Mouse (Mus musculus): ENCODE measurements at regions not wholly inside any gene's neighbourhood (a gene's known extent, or its start where the extent isn't known, plus 50 kb on each side); places are given as distances from the start of the nearest gene placed in this dataset.
A peak's percentile ranks its signal among the peaks of the same experiment; 100 is the strongest.

DNA sequence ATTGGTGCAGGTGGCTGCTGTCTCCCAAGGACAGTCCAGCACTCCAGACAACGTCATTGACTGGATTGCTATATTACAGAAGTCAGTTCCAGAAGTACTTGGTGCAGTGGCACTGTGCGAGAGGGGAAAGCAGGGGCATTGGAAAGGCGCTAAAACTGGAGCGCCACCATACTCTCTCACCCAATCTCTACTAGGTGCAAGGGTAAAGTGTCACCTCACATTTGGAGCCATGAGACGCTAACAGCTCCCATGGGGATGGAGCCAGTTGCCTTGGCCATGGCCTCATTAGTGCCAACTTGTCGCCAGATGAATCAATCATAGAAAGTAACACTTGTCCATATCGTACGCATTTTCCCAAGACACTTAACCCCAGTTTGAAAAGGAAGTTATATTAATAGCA is 1617.2 kb upstream of the Gulo start:
- 88% methylated on average over 8 of the region's 8 CpGs for WGBS
- Histone ChIP-seq H3K4me3 (no peak overlapping the region), H3K4me2 (no peak overlapping the region), H3K9ac (no peak overlapping the region), H3K36me3 (no peaks in the 10 kb centered on the region), H3K9me3 (replicated peaks) (no peaks in the 10 kb centered on the region), H3K4me1 (replicated peaks) (peaks cover 3% of the 10 kb centered on the region; the same call in 1 of the 2 replicates), H3K27ac (no peak overlapping the region), H3K27me3 (no peaks in the 10 kb centered on the region)
- ATAC-seq (replicated peaks; ENCODE audit: insufficient number of reproducible peaks, insufficient read depth, low FRiP score, low read depth) = no peak

DNA sequence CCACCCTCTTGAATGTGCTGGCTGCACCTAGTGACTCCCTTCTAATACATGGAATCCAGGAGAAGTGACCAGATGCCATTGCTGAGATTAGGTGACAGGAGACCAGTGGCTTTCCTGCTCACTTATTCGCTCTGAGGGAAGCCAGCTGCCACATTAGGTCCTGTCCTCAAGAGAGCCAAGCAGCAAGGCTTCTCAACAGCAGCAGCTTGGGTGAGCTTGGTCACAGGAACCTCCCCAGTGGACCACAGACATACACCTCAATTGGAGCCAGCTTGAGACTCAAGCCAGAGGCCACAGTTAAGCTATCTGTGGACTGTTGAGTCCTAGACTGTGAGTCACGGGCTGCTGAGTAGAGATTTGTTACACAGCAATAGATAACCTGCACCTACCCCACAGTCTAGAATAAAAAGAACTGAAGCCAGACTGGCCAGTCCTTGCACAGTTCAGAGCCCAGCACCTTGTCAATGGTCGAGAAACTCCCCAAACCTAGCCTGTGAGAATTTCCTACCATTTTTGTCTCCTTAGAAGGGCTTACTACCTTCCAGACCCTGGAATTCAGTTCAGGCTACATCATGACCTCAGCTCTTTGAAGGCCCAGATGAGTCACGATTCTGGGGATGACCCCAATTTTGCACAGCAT is 1615.0 kb upstream of the Gulo start:
- no peak overlapping the region for H3K27ac ChIP-seq
- peaks cover 11% of the 10 kb centered on the region; the same call in 1 of the 2 replicates for H3K4me1 ChIP-seq (replicated peaks)
- no peaks in the 10 kb centered on the region for H3K9me3 ChIP-seq (replicated peaks)
- 50% methylated on average over 4 of the region's 4 CpGs for WGBS
- no peak overlapping the region for H3K4me3 ChIP-seq
- no peak for ATAC-seq (replicated peaks; ENCODE audit: insufficient number of reproducible peaks, insufficient read depth, low FRiP score, low read depth)
- no peak overlapping the region for H3K4me2 ChIP-seq
- no peak overlapping the region for H3K9ac ChIP-seq
- no peaks in the 10 kb centered on the region for H3K27me3 ChIP-seq
- no peaks in the 10 kb centered on the region for H3K36me3 ChIP-seq

DNA sequence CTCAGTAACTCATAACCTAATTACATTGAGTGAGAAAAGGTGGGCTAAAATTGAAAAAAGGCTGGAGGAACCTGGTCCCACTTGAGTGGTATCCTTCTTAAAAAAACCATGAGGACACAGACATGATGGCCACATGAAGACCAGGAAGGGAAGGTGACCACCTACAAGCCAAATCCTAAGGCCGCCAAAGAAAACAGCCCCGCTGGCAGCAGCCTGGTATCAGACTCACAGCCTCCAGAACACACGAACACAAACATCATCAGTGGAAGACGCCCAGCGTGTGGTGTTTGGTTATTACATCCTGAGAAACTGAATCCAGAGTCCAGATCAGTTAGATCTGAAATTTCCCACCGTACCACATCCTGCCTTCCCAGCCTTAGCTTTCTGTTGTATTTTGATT is 1613.9 kb upstream of the Gulo start:
- Histone ChIP-seq H3K9me3 (replicated peaks) (no peaks in the 10 kb centered on the region), H3K27ac (no peak overlapping the region), H3K4me3 (no peak overlapping the region), H3K9ac (no peak overlapping the region), H3K4me2 (no peak overlapping the region), H3K36me3 (no peaks in the 10 kb centered on the region), H3K4me1 (replicated peaks) (peaks cover 11% of the 10 kb centered on the region; the same call in 1 of the 2 replicates), H3K27me3 (no peaks in the 10 kb centered on the region)
- no peak for ATAC-seq (replicated peaks; ENCODE audit: insufficient number of reproducible peaks, insufficient read depth, low FRiP score, low read depth)
- 73% methylated on average over 6 of the region's 6 CpGs for WGBS

DNA sequence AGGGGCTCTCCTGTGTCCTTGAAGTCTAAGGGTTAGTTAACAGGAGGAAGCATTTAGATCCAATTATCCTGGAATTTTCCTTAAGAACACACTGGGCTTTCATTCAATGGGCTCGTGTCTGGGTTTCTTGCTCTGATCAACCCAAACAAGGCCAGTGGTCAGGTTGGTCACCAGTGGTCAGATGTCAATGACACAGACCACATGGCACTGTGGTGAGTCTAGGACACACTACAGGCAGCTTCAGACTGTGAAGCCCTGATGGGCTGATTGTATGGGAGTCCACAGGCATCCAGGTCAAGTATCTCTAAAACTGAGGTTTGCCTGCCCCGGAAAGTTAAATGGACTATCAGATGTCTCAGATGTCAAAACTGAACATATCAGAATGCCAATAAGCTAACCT is 1612.5 kb upstream of the Gulo start:
- WGBS = 48% methylated on average over 2 of the region's 2 CpGs
- Histone ChIP-seq H3K27me3 (no peaks in the 10 kb centered on the region), H3K36me3 (no peaks in the 10 kb centered on the region), H3K9ac (no peak overlapping the region), H3K4me3 (no peak overlapping the region), H3K9me3 (replicated peaks) (no peaks in the 10 kb centered on the region), H3K27ac (no peak overlapping the region), H3K4me2 (no peak overlapping the region), H3K4me1 (replicated peaks) (peaks cover 11% of the 10 kb centered on the region; the same call in 1 of the 2 replicates)
- ATAC-seq (replicated peaks; ENCODE audit: insufficient number of reproducible peaks, insufficient read depth, low FRiP score, low read depth) = no peak

DNA sequence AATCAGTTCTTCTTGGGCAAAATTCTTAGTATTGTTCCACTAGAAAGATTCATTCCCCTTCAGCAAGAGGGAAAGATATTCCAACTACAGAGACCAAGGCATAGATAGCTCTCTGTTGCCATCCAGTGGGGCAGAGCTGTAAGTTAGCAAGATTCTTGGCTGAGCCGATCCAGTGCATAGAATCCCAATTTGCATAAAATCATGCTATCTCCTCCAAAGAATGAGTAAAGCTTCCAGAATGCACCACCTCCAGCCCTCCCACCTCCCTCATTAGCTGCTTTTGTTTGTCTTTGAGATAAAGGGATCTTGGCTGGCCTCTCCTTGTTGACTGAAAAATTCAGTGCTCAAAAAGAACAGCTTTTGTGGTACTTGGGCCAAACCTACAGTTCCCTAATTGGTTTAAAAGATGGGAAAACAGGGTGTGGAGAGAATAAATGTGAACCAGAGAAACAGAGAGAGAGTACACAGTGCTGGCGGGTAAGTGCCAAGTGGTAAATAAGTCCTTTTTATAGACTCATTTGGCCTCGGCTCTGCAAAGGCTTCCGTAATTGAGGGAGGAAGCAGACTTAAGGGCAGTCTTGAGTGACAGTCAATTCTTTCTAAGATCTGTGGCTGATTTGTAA is 1612.0 kb upstream of the Gulo start:
- no peaks in the 10 kb centered on the region for H3K27me3 ChIP-seq
- WGBS = 36% methylated on average over 4 of the region's 4 CpGs
- no peak overlapping the region for H3K27ac ChIP-seq
- peak; percentile 31 for ATAC-seq (replicated peaks; ENCODE audit: insufficient number of reproducible peaks, insufficient read depth, low FRiP score, low read depth)
- H3K9ac ChIP-seq = no peak overlapping the region
- H3K4me3 ChIP-seq = no peak overlapping the region
- no peaks in the 10 kb centered on the region for H3K36me3 ChIP-seq
- H3K4me2 ChIP-seq = no peak overlapping the region
- H3K9me3 ChIP-seq (replicated peaks) = no peaks in the 10 kb centered on the region
- H3K4me1 ChIP-seq (replicated peaks) = peaks cover 11% of the 10 kb centered on the region; the same call in 1 of the 2 replicates

DNA sequence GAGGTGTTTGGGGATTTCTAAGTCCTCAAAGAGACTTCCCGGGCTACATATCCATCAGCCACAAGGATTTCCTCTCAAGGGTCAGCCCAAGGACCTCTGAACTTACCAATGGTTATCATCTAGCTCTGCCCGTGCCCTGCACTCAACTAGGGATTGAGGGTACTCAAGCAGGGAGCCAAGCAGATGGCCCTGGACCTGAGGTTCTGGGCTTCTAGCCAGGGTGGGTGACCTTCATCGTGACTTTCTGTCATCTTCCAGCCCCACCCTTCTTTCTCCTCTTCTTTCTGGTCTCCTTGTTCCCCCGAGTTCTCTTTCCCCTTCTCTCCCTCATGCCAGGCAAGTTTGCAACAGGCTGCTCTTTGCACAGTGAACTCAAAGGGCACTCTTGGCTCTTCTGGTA is 1610.6 kb upstream of the Gulo start:
- no peaks in the 10 kb centered on the region for H3K9me3 ChIP-seq (replicated peaks)
- WGBS = 38% methylated on average over 4 of the region's 4 CpGs
- no peak overlapping the region for H3K4me3 ChIP-seq
- H3K27ac ChIP-seq = no peak overlapping the region
- H3K4me2 ChIP-seq = no peak overlapping the region
- peaks cover 11% of the 10 kb centered on the region; the same call in 1 of the 2 replicates for H3K4me1 ChIP-seq (replicated peaks)
- no peak for ATAC-seq (replicated peaks; ENCODE audit: insufficient number of reproducible peaks, insufficient read depth, low FRiP score, low read depth)
- no peaks in the 10 kb centered on the region for H3K36me3 ChIP-seq
- H3K27me3 ChIP-seq = peaks cover 2% of the 10 kb centered on the region; the same call in 1 of the 2 replicates
- no peak overlapping the region for H3K9ac ChIP-seq

DNA sequence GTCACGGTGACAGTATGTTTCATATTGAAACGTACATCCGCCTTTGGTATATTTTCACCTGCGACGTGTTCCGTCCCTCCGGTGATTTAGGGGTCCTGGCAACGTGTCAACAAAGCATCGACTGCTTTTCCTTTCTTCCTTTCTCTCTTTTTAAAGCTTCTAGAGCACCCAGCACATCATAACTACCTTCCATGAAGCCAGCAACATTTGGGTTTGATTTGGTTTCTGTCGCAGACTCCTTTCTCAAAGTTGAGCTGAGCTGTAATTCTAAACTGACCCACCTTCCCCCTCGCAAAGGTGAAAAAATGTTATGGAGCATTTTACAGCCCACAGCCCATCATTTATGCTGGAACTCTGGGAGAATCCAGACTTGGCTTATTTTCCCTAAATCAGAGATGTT is 1605.4 kb upstream of the Gulo start:
- Histone ChIP-seq H3K9ac (no peak overlapping the region), H3K27ac (no peak overlapping the region), H3K4me3 (no peak overlapping the region), H3K27me3 (peaks cover 5% of the 10 kb centered on the region; the same call in 1 of the 2 replicates), H3K36me3 (no peaks in the 10 kb centered on the region), H3K9me3 (replicated peaks) (no peaks in the 10 kb centered on the region), H3K4me1 (replicated peaks) (peaks cover 8% of the 10 kb centered on the region), H3K4me2 (no peak overlapping the region)
- 72% methylated on average over 11 of the region's 11 CpGs for WGBS
- no peak for ATAC-seq (replicated peaks; ENCODE audit: insufficient number of reproducible peaks, insufficient read depth, low FRiP score, low read depth)

DNA sequence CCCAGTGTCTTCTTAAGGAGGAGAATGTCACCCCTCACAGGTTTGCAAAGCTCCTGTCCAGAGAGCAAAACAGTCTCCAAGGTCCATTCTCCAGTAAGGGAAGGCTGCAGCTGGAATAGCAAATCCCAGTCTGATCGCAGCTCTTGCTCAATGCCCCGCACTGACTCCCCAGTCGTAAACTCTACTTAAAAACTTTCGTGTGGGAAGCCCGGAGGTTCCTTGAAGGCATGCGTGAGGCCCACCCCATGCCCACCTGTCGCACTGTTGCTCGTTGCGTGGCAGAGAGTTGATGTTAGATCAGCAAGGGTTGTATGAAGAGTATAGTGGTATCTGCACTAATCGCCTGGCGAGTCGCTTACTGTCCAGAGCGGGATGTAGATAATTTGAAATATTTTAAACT is 1604.7 kb upstream of the Gulo start:
- Histone ChIP-seq H3K27ac (no peak overlapping the region), H3K36me3 (no peaks in the 10 kb centered on the region), H3K4me1 (replicated peaks) (peaks cover 6% of the 10 kb centered on the region; the same call in 1 of the 2 replicates), H3K9me3 (replicated peaks) (no peaks in the 10 kb centered on the region), H3K9ac (no peak overlapping the region), H3K27me3 (peaks cover 5% of the 10 kb centered on the region; the same call in 1 of the 2 replicates), H3K4me2 (peak overlapping the region; percentile 51), H3K4me3 (peak overlapping the region; percentile 27)
- WGBS = 76% methylated on average over 13 of the region's 13 CpGs
- ATAC-seq (replicated peaks; ENCODE audit: insufficient number of reproducible peaks, insufficient read depth, low FRiP score, low read depth) = no peak

DNA sequence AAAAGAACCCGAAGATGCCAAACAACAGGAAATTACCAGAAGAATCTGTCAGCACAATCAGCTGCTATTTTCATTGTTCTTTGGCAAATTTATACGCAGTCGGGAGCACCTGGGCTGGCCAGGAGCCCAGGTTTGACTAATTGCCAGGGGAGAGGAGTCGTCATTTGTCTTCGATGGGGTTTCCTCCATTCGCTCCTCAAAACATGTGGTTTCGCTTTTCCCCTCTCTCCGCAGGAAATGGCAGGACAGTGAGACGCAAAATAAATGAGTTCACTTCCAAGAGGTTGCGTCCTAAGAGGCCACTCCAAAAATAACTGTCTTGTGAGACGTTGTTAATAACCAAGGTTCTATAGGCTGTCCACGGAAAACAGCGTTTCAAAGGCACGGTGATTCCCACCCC is 1604.2 kb upstream of the Gulo start:
- Histone ChIP-seq H3K27ac (no peak overlapping the region), H3K9me3 (replicated peaks) (no peaks in the 10 kb centered on the region), H3K4me3 (peak overlapping the region; percentile 27), H3K27me3 (peaks cover 5% of the 10 kb centered on the region), H3K4me1 (replicated peaks) (peaks cover 8% of the 10 kb centered on the region; the same call in 1 of the 2 replicates), H3K9ac (no peak overlapping the region), H3K36me3 (no peaks in the 10 kb centered on the region), H3K4me2 (peak overlapping the region; percentile 51)
- no peak for ATAC-seq (replicated peaks; ENCODE audit: insufficient number of reproducible peaks, insufficient read depth, low FRiP score, low read depth)
- WGBS = 28% methylated on average over 14 of the region's 14 CpGs

DNA sequence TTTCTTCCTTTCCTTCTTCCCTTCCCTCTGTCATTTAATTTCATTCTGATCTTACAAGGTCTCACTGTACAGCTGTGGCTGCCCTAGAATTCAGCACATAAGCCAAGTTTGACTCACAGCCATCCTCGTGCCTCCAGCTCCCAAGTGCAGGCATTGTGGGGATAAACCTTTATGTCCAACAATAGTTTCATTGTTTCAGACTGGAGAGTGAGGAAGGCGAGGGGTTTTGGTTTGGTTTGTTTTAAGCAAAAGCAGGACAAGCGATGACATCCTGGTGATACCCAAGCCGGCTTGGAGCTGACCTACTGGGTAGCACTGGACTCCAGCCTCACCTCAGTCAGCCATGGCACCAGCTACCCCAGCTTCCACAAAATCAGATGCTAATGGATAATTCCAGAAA is 1603.5 kb upstream of the Gulo start:
- no peak overlapping the region for H3K9ac ChIP-seq
- H3K4me2 ChIP-seq = peak overlapping the region; percentile 51; the same call in 1 of the 2 replicates
- no peak for ATAC-seq (replicated peaks; ENCODE audit: insufficient number of reproducible peaks, insufficient read depth, low FRiP score, low read depth)
- H3K4me1 ChIP-seq (replicated peaks) = peaks cover 8% of the 10 kb centered on the region; the same call in 1 of the 2 replicates
- no peaks in the 10 kb centered on the region for H3K36me3 ChIP-seq
- H3K27ac ChIP-seq = no peak overlapping the region
- no peaks in the 10 kb centered on the region for H3K9me3 ChIP-seq (replicated peaks)
- peaks cover 5% of the 10 kb centered on the region for H3K27me3 ChIP-seq
- no peak overlapping the region for H3K4me3 ChIP-seq
- 44% methylated on average over 4 of the region's 4 CpGs for WGBS

DNA sequence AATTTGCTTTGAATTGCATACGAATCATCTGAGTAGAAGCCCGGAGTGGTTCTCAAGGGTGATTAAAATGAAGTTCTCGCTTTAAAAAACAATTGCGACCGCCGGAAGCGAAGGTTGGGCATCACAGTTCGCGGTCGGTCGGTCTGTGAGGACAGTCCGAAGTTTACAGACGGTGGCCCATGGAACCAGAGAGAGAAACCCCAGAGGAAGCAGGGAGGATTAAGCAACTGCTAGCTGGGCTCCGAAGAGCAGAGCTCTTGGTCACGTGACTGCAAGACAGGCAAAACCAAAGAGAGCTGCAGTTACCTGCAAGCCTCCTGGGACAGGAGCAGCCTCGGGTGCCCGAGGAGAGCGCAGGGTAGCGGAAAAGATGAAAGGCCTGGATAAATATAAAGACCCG is 1599.3 kb upstream of the Gulo start:
- Histone ChIP-seq H3K36me3 (no peaks in the 10 kb centered on the region), H3K9me3 (replicated peaks) (no peaks in the 10 kb centered on the region), H3K9ac (no peak overlapping the region), H3K4me1 (replicated peaks) (0 out of 2 replicates have a peak, but pooled peaks cover 4% of the 10 kb centered on the region), H3K4me3 (peak overlapping the region; percentile 22), H3K27ac (no peak overlapping the region), H3K27me3 (peaks cover 12% of the 10 kb centered on the region), H3K4me2 (peak overlapping the region; percentile 53)
- WGBS = 23% methylated on average over 20 of the region's 20 CpGs
- no peak for ATAC-seq (replicated peaks; ENCODE audit: insufficient number of reproducible peaks, insufficient read depth, low FRiP score, low read depth)

DNA sequence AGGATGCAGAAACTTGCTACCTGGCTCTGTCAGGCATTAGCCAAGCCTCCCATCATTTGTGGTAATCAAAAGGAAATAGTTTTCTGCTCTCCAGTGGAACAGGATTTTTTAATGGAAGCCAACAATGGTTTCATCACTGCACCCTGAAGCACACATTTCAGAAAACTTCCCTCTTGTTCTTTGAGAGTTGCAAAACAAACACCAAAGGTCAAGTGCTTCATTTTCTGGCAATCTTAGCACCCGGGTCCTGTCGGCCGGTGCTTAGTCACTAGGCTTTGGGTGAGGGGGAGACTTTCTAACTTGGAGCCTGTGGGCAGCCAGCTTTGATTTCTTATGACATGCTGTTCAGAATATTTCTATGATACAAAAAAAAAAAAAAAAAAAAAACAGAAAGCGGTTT is 1594.0 kb upstream of the Gulo start:
- Histone ChIP-seq H3K4me2 (no peak overlapping the region), H3K4me3 (no peak overlapping the region), H3K4me1 (replicated peaks) (no peaks in the 10 kb centered on the region), H3K9ac (no peak overlapping the region), H3K9me3 (replicated peaks) (no peaks in the 10 kb centered on the region), H3K36me3 (no peaks in the 10 kb centered on the region), H3K27ac (no peak overlapping the region), H3K27me3 (0 out of 2 replicates have a peak, but pooled peaks cover 14% of the 10 kb centered on the region)
- no peak for ATAC-seq (replicated peaks; ENCODE audit: insufficient number of reproducible peaks, insufficient read depth, low FRiP score, low read depth)
- 55% methylated on average over 4 of the region's 4 CpGs for WGBS
